Mouse (Mus musculus): ENCODE data around the gene Slc19a1. TPM values are rescaled to one million over a fixed set of nuclear protein-coding genes. Genes with fewer than 3 reads are reported as not detected.

Slc19a1 gene
- polyA plus RNA-seq, 1 experiment from 2014 or later: 26.8 TPM

DNA sequence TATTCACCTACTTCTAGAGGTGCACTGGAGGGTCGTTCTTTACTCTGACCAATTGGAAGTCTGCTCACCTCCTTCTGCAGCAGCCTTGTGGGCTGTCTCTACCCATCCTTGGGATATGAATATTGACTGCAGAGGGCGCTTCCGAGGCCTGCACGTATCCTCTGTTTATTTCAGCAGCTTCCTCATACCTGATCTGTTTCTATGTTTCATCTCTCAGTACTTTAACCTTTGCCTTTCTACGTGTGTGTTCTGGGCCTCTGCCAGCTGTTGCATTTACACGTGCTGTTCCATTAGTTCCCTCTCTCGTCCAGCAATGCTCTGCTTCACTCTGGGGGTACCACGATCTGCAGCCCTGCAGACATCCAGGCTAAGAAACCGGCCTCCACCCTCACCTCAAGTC lies 14.4 kb upstream of the Slc19a1 start:
- H3K36me3 ChIP-seq: no peaks in the 10 kb centered on the region
- no peak overlapping the region for H3K4me3 ChIP-seq
- no peaks in the 10 kb centered on the region for H3K9me3 ChIP-seq
- no peak overlapping the region for H3K4me2 ChIP-seq
- no peak for ATAC-seq (ENCODE audit: insufficient number of reproducible peaks, low FRiP score, low TSS enrichment, low read depth)
- no peak overlapping the region for H3K9ac ChIP-seq
- 64% methylated on average over 9 of the region's 9 CpGs for WGBS
- H3K27me3 ChIP-seq: no peaks in the 10 kb centered on the region
- H3K4me1 ChIP-seq: peaks cover 4% of the 10 kb centered on the region; the same call in 1 of the 2 replicates
- H3K27ac ChIP-seq: no peak overlapping the region

DNA sequence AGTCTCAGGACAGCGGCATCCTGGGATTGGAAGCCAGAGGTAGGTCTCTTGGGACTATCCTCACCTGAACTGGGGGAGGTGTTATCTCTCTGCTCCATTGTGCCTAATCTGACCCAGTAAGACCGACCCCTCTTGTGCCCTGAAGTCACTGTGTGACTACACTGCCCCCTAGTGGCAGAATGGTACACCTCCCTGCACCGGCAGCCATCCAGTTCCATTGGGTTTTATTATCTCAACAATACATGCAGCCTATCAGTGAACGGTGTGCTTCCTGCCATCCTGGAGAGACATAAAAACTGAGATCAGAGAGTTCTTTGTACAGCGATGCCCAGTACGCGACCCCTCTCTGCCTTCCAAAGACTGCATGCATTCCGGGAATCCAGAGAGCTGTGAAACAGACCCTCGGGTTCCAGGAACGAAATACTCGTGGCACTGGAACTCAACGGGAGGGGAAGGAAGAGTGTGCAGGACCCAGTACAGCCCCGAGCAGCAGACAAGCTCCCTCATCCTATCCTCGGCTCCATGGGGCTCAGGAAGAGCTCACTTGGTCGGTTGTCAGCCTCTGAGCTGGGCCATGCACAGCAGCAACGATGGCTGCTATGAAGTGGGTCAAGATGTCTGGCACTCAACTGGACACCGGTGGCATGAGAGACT lies 10.5 kb upstream of the Slc19a1 start:
- Histone ChIP-seq H3K4me2 (peak overlapping the region; percentile 31), H3K27me3 (no peaks in the 10 kb centered on the region), H3K9me3 (no peaks in the 10 kb centered on the region), H3K9ac (no peak overlapping the region), H3K4me3 (no peak overlapping the region), H3K27ac (no peak overlapping the region), H3K4me1 (peaks cover 4% of the 10 kb centered on the region; the same call in 1 of the 2 replicates), H3K36me3 (no peaks in the 10 kb centered on the region)
- 28% methylated on average over 17 of the region's 17 CpGs for WGBS
- no peak for ATAC-seq (ENCODE audit: insufficient number of reproducible peaks, low FRiP score, low TSS enrichment, low read depth)

DNA sequence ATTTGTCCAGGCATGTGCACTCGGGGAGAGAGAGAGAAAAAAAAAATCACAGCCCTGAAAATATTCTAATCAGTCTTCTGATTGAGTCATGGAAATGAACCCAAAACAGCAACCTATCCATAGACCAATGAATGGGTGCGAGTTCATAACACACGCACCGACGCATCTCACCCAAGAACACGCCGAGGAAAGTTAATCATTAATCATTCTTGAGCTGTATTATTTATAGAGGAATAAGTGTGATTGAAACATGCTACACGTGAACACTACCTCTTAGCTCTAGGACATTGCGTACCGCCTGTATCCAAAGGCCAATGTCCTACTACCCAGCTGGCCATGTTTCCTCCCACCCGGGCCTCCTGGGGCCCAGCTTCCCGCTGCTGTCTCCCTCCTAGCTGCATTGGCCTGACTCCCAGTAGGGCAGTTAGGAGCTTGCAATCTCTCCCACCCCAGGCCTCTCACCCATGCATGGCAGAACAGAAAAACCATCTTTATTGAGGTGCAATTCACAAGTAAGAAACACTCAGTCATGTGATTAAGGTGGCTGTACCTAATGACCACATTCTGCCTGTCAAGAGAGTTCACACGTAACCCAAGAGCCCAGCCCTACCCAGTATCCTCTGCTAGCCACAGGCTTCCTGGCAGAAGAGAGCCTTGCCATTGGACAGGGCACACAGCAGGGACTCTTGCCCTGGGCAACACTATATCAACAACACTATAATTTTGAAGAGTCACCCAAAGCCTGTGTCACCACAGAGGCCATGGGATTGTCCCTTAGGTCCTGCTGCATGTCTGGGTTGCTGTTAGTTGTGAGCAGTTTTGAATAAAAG lies 9.5 kb upstream of the Slc19a1 start:
- ATAC-seq (ENCODE audit: insufficient number of reproducible peaks, low FRiP score, low TSS enrichment, low read depth): no peak
- no peaks in the 10 kb centered on the region for H3K36me3 ChIP-seq
- H3K9me3 ChIP-seq: no peaks in the 10 kb centered on the region
- H3K27me3 ChIP-seq: no peaks in the 10 kb centered on the region
- no peak overlapping the region for H3K4me3 ChIP-seq
- peaks cover 4% of the 10 kb centered on the region; the same call in 1 of the 2 replicates for H3K4me1 ChIP-seq
- no peak overlapping the region for H3K9ac ChIP-seq
- 80% methylated on average over 13 of the region's 13 CpGs for WGBS
- H3K27ac ChIP-seq: no peak overlapping the region
- H3K4me2 ChIP-seq: no peak overlapping the region

DNA sequence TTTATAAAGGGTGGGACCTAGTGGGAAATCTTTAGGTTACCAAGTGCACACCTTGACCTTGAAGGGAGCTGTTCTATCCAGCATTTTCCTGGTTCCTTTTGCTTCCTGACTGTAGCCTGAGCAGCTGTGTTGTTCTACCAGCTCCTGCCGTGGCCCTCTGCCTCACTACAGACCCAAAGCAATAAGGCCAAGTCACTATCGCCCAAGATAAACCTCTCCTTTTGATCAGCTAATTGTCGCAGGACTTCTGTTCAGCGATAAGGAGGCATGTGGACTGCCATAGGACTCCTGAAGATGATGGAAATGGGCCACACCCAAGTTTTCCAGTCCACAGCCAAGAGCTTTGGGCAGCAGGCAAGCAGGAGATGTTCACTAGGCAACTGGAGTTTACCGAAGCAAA lies 7.8 kb upstream of the Slc19a1 start:
- Histone ChIP-seq H3K9me3 (no peaks in the 10 kb centered on the region), H3K4me3 (no peak overlapping the region), H3K36me3 (no peaks in the 10 kb centered on the region), H3K27me3 (no peaks in the 10 kb centered on the region), H3K4me2 (no peak overlapping the region), H3K9ac (no peak overlapping the region), H3K27ac (no peak overlapping the region), H3K4me1 (peaks cover 4% of the 10 kb centered on the region; the same call in 1 of the 2 replicates)
- WGBS: 74% methylated on average over 5 of the region's 5 CpGs
- ATAC-seq (ENCODE audit: insufficient number of reproducible peaks, low FRiP score, low TSS enrichment, low read depth): no peak

DNA sequence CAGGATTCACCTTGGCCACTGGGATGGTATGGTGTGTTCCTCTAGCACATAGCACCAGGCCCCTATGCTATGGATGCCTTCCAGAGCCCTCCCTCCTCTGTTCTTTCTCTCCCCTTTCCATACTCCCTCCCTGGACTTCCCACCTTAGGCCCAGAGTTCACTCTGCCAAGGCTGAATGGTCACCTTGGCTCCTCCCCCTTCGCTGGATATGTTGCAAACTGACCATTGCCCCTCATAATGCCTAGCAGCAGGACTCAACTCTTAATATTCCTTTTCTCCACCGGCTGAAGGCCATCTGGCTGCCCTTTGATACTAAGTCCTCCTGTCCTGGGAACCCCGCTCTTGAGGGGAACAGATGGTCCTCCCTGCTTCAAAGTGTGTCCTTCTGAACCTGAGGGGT lies 5.1 kb upstream of the Slc19a1 start:
- peaks cover under 1% of the 10 kb centered on the region; the same call in 1 of the 2 replicates for H3K4me1 ChIP-seq
- H3K27ac ChIP-seq: no peak overlapping the region
- no peak overlapping the region for H3K4me2 ChIP-seq
- H3K27me3 ChIP-seq: 0 out of 2 replicates have a peak, but pooled peaks cover 3% of the 10 kb centered on the region
- no peak overlapping the region for H3K9ac ChIP-seq
- no peak overlapping the region for H3K4me3 ChIP-seq
- 66% methylated on average over 3 of the region's 3 CpGs for WGBS
- no peak for ATAC-seq (ENCODE audit: insufficient number of reproducible peaks, low FRiP score, low TSS enrichment, low read depth)
- no peaks in the 10 kb centered on the region for H3K36me3 ChIP-seq
- no peaks in the 10 kb centered on the region for H3K9me3 ChIP-seq

DNA sequence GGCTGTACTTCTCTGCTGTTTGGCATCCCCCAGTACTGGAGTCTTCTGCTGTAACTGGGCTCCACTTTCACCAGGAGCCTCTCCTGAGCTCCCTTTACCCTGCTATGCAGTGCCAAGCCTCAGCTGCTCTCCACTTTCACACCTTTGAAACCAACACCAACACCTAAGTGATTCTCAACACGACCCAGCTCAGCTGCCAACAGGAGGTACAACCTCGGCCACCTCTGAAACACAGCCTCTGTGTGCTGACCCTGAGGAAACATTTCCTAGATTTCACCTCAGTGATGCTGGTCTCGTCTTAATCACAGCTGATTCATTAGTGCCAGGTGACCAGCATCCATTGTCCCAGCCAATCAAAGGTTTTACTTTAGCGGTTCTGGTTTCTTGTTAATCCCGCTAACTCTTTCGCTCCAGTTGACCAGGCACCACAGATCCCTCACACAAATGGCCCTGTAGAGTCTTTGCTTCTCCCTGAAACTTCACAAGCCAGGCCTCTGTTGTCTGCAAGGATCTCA lies 3.2 kb upstream of the Slc19a1 start:
- Histone ChIP-seq H3K4me2 (no peak overlapping the region), H3K4me3 (no peak overlapping the region), H3K36me3 (no peaks in the 10 kb centered on the region), H3K9ac (no peak overlapping the region), H3K9me3 (no peaks in the 10 kb centered on the region), H3K27ac (no peak overlapping the region), H3K4me1 (peaks cover 11% of the 10 kb centered on the region), H3K27me3 (0 out of 2 replicates have a peak, but pooled peaks cover 3% of the 10 kb centered on the region)
- no peak for ATAC-seq (ENCODE audit: insufficient number of reproducible peaks, low FRiP score, low TSS enrichment, low read depth)
- 71% methylated on average over 6 of the region's 6 CpGs for WGBS

DNA sequence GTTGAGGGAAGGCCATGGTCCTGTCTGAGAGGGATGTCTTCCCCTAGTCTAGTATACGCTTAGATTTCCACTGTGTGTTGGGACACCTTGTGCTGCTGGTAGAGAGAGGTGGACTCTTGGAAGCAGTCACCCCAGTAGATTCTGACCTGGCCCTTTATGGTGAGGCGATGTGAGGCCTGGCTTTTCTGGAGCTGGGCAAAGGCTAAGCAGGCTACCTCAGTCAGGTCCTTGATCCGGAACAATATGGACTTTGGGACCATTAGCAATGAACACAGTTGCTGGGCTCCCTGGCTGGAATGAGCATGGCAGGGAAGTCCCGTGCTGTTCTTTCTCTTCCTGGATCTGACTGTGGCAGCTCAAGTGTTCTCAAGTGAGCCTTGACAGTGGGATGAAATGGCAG lies 2.3 kb upstream of the Slc19a1 start:
- Histone ChIP-seq H3K27ac (no peak overlapping the region), H3K27me3 (0 out of 2 replicates have a peak, but pooled peaks cover 3% of the 10 kb centered on the region), H3K9me3 (no peaks in the 10 kb centered on the region), H3K4me3 (no peak overlapping the region), H3K4me1 (peaks cover 20% of the 10 kb centered on the region), H3K36me3 (no peaks in the 10 kb centered on the region), H3K4me2 (no peak overlapping the region), H3K9ac (no peak overlapping the region)
- no peak for ATAC-seq (ENCODE audit: insufficient number of reproducible peaks, low FRiP score, low TSS enrichment, low read depth)
- 88% methylated on average over 4 of the region's 4 CpGs for WGBS

DNA sequence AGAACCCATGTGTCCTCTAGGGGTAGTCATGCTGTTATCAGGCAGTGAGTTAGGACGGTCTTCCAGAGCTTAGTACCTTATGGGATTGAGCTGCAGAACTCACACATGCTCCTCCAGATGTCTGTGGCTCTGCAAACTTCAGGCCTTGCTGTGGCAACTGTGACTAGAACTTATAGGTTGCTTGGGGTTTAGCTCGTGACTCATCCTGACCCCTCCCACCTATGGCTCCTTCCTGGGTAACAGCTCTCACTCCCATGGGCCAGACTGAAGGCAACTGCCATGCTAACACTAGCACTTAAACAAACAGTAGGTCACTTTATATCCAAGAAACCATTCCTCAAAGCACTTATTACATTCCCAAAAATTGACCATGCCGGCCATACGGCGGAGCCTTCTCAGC lies 1.4 kb upstream of the Slc19a1 start:
- Histone ChIP-seq H3K36me3 (no peaks in the 10 kb centered on the region), H3K4me1 (peaks cover 26% of the 10 kb centered on the region), H3K9me3 (no peaks in the 10 kb centered on the region), H3K4me2 (no peak overlapping the region), H3K4me3 (no peak overlapping the region), H3K9ac (no peak overlapping the region), H3K27me3 (0 out of 2 replicates have a peak, but pooled peaks cover 3% of the 10 kb centered on the region), H3K27ac (no peak overlapping the region)
- WGBS: 86% methylated on average over 5 of the region's 5 CpGs
- no peak for ATAC-seq (ENCODE audit: insufficient number of reproducible peaks, low FRiP score, low TSS enrichment, low read depth)

DNA sequence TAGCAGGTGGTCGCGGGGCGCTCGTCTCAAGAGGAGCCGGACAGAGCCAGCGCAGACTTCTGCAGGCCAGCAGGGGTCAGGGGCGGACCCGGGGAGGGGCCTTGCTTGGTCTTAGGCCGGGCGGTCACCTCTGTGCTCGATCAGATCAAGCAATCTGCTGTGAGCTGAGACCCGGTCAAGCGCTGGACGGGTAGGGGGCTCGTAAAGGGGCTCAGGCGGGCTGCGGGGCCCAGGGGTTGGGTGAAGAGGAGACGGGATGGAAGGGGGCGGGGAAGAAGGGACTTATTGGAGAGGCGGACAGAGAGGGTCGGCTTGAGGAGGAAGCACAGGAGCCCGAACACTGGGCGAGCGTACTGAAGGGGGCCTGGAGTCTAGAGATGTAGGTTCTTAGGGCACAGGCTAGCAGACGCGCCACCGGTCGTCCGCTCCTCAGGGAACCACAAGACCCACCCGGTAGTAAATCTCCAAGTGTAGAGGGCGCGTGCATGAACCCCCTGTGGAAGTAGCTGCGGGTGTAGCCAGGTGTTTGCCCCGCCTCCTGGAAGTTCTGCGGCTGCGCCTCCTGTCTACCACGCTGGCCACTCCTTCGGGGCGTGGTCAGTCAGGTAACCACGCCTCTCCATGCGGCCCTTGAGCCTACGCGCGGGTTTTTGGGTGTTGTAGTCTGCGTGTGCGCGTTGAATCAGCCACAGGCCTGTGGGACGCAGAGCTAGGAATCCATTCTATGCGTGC lies 716 bp downstream of the Slc19a1 start:
- Histone ChIP-seq H3K4me1 (peaks cover 26% of the 10 kb centered on the region), H3K4me2 (peak overlapping the region; percentile 82), H3K27ac (peak overlapping the region; percentile 63), H3K36me3 (no peaks in the 10 kb centered on the region), H3K9me3 (no peaks in the 10 kb centered on the region), H3K9ac (peak overlapping the region; percentile 44), H3K27me3 (0 out of 2 replicates have a peak, but pooled peaks cover 3% of the 10 kb centered on the region), H3K4me3 (peak overlapping the region; percentile 49)
- WGBS: under 1% methylated on average over 49 of the region's 49 CpGs
- ATAC-seq (ENCODE audit: insufficient number of reproducible peaks, low FRiP score, low TSS enrichment, low read depth): peak; percentile 90

DNA sequence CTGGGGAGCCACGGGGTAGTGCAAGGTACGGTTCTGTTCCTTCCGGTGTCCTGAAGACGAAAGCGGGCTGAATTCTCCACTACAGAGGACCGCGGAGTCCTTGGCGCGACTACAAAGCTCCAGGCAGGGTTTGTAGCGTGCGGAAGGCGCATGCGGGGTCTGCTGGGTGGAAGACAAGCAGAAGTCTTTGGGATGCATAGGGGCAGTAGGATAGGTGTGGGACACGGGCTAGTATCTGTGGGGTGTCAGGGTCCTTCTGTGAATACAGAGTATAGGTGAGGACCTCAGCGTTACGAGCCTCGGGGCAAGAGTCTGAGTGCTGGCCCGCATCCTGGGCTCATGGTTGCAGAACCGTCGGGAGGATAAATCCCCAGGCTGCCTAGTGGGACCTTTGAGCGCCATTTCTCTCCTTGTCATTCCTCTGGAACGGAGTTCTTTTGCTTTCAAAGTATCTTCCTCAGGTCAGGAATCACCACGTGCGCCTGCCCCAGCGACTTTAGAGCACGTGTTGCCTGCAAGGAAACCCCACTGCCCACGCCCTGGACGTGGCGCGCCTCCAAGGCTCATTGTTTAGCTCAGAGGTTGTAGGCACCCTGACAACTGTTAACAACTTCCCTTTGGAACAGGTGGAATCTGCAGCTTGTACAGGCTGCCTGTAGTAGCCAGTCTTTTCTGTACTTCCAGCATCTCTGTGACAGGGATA lies 1.4 kb downstream of the Slc19a1 start:
- peak overlapping the region; percentile 63 for H3K27ac ChIP-seq
- H3K36me3 ChIP-seq: peaks cover 3% of the 10 kb centered on the region
- 0 out of 2 replicates have a peak overlapping the region, but pooled peaks have one; percentile 44 for H3K9ac ChIP-seq
- no peaks in the 10 kb centered on the region for H3K9me3 ChIP-seq
- under 1% methylated on average over 30 of the region's 30 CpGs for WGBS
- H3K4me1 ChIP-seq: peaks cover 26% of the 10 kb centered on the region
- H3K4me2 ChIP-seq: peak overlapping the region; percentile 82
- ATAC-seq (ENCODE audit: insufficient number of reproducible peaks, low FRiP score, low TSS enrichment, low read depth): peak; percentile 37
- H3K27me3 ChIP-seq: 0 out of 2 replicates have a peak, but pooled peaks cover 3% of the 10 kb centered on the region
- peak overlapping the region; percentile 49 for H3K4me3 ChIP-seq

DNA sequence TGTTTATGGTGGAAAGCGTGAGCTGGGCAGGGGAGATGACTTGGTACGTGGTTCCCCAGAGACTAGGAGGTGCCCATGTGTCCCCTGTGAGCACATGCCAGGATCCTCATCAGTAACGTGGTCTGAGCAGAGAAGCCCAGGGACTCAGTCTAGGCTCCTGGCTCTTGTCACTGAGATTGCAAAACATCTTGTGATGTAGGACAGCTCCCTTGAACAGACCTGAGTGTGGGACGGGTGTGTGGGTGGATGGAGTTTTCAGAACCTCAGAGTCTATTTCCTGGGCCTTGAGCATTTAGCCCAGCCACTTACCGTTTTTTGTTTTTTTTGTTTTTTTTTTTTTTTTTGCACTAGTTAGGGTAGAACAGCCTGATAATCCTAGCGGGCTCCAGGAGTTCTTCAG lies 3.4 kb downstream of the Slc19a1 start:
- peaks cover 26% of the 10 kb centered on the region for H3K4me1 ChIP-seq

More for the DNA sequence above, 3.4 kb downstream of the Slc19a1 start:
- H3K27ac ChIP-seq: no peak overlapping the region
- H3K4me3 ChIP-seq: no peak overlapping the region
- H3K4me2 ChIP-seq: no peak overlapping the region
- H3K27me3 ChIP-seq: 0 out of 2 replicates have a peak, but pooled peaks cover 3% of the 10 kb centered on the region
- peaks cover 21% of the 10 kb centered on the region for H3K36me3 ChIP-seq
- no peaks in the 10 kb centered on the region for H3K9me3 ChIP-seq
- H3K9ac ChIP-seq: no peak overlapping the region
- ATAC-seq (ENCODE audit: insufficient number of reproducible peaks, low FRiP score, low TSS enrichment, low read depth): no peak
- WGBS: 79% methylated on average over 6 of the region's 6 CpGs
